Mouse (Mus musculus): ENCODE data around the gene Gm49368. TPM values are rescaled to one million over a fixed set of nuclear protein-coding genes. Genes with fewer than 3 reads are reported as not detected.

The Gm49368 gene
- polyA plus RNA-seq, 1 experiment = not detected

- peaks cover 30% of the 10 kb centered on the region for H3K27me3 ChIP-seq (ENCODE audit: control insufficient read depth, insufficient read depth, insufficient read length)
- H3ac ChIP-seq (ENCODE audit: control insufficient read depth, insufficient read length, low read depth) = no peak overlapping the region
- H3K4me3 ChIP-seq (ENCODE audit: insufficient read depth, poor library complexity, severe bottlenecking) = no peak overlapping the region
- H3K36me3 ChIP-seq (ENCODE audit: control insufficient read depth, insufficient read depth) = no peaks in the 10 kb centered on the region
- no peaks in the 10 kb centered on the region for H3K79me3 ChIP-seq (ENCODE audit: low read depth)
- no peak for TF ChIP-seq MYOG (IDR thresholded peaks at IDR 0.05; ENCODE audit: control insufficient read depth, extremely low read depth, insufficient read length)
- H3K79me2 ChIP-seq (ENCODE audit: control insufficient read depth, insufficient read depth) = no peaks in the 10 kb centered on the region
Observed at GRCm38 (mm10) chr7:128116396-128116795, 53.9 kb downstream of the Gm49368 start.

GRCm38 (mm10) chr7:128119726-128120490, 57.4 kb downstream of the Gm49368 start:
- H3ac ChIP-seq (ENCODE audit: control insufficient read depth, insufficient read length, low read depth) = no peak overlapping the region
- no peak overlapping the region for H3K4me3 ChIP-seq (ENCODE audit: insufficient read depth, poor library complexity, severe bottlenecking)
- TF ChIP-seq USF1 (IDR thresholded peaks at IDR 0.05; ENCODE audit: low read depth) = no peak
- no peak for TF ChIP-seq CEBPB (IDR thresholded peaks at IDR 0.05; ENCODE audit: low read depth)
- no peak for TF ChIP-seq CTCF (IDR thresholded peaks at IDR 0.05; ENCODE audit: control insufficient read depth, insufficient read depth, insufficient read length)
- TF ChIP-seq MAX (IDR thresholded peaks at IDR 0.05) = no peak
- TF ChIP-seq MYOD1 (IDR thresholded peaks at IDR 0.05; ENCODE audit: control insufficient read depth, insufficient read length, low read depth) = no peak
- TF ChIP-seq FOSL1 (IDR thresholded peaks at IDR 0.05; ENCODE audit: insufficient read depth, low read length, poor library complexity, severe bottlenecking) = no peak
- TF ChIP-seq MYOG (IDR thresholded peaks at IDR 0.05; ENCODE audit: control insufficient read depth, extremely low read depth, insufficient read length) = no peak
- peaks cover 17% of the 10 kb centered on the region for H3K27me3 ChIP-seq (ENCODE audit: control insufficient read depth, insufficient read depth, insufficient read length)
- no peaks in the 10 kb centered on the region for H3K36me3 ChIP-seq (ENCODE audit: control insufficient read depth, insufficient read depth)
- H3K79me3 ChIP-seq (ENCODE audit: low read depth) = no peaks in the 10 kb centered on the region
- no peaks in the 10 kb centered on the region for H3K79me2 ChIP-seq (ENCODE audit: control insufficient read depth, insufficient read depth)

- Histone ChIP-seq H3K36me3 (ENCODE audit: control insufficient read depth, insufficient read depth) (no peaks in the 10 kb centered on the region), H3K79me2 (ENCODE audit: control insufficient read depth, insufficient read depth) (no peaks in the 10 kb centered on the region), H3K4me3 (ENCODE audit: insufficient read depth, poor library complexity, severe bottlenecking) (no peak within 1 kb of the TSS), H3K27me3 (ENCODE audit: control insufficient read depth, insufficient read depth, insufficient read length) (peaks cover 19% of the 10 kb centered on the region), H3ac (ENCODE audit: control insufficient read depth, insufficient read length, low read depth) (no peak within 1 kb of the TSS), H3K79me3 (ENCODE audit: low read depth) (no peaks in the 10 kb centered on the region)
- TF ChIP-seq CTCF (IDR thresholded peaks at IDR 0.05; ENCODE audit: control insufficient read depth, insufficient read depth, insufficient read length) = no peak
- no peak for TF ChIP-seq FOSL1 (IDR thresholded peaks at IDR 0.05; ENCODE audit: insufficient read depth, low read length, poor library complexity, severe bottlenecking)
- TF ChIP-seq MAX (IDR thresholded peaks at IDR 0.05) = no peak
- no peak for TF ChIP-seq MYOD1 (IDR thresholded peaks at IDR 0.05; ENCODE audit: control insufficient read depth, insufficient read length, low read depth)
- TF ChIP-seq CEBPB (IDR thresholded peaks at IDR 0.05; ENCODE audit: low read depth) = no peak
- TF ChIP-seq USF1 (IDR thresholded peaks at IDR 0.05; ENCODE audit: low read depth) = no peak
- no peak for TF ChIP-seq MYOG (IDR thresholded peaks at IDR 0.05; ENCODE audit: control insufficient read depth, extremely low read depth, insufficient read length)
Observed at GRCm38 (mm10) chr7:128128741-128129720, 66.5 kb downstream of the Gm49368 start, which contains the start of gene Itgax. Gene Itgax, plus strand, starts transcription at chr7:128129547.

- Histone ChIP-seq H3K79me2 (ENCODE audit: control insufficient read depth, insufficient read depth) (no peaks in the 10 kb centered on the region), H3ac (ENCODE audit: control insufficient read depth, insufficient read length, low read depth) (no peak overlapping the region), H3K79me3 (ENCODE audit: low read depth) (no peaks in the 10 kb centered on the region), H3K36me3 (ENCODE audit: control insufficient read depth, insufficient read depth) (no peaks in the 10 kb centered on the region), H3K4me3 (ENCODE audit: insufficient read depth, poor library complexity, severe bottlenecking) (no peak overlapping the region), H3K27me3 (ENCODE audit: control insufficient read depth, insufficient read depth, insufficient read length) (peaks cover 28% of the 10 kb centered on the region)
- TF ChIP-seq CTCF (IDR thresholded peaks at IDR 0.05; ENCODE audit: control insufficient read depth, insufficient read depth, insufficient read length) = no peak
- no peak for TF ChIP-seq FOSL1 (IDR thresholded peaks at IDR 0.05; ENCODE audit: insufficient read depth, low read length, poor library complexity, severe bottlenecking)
- no peak for TF ChIP-seq CEBPB (IDR thresholded peaks at IDR 0.05; ENCODE audit: low read depth)
- no peak for TF ChIP-seq MYOG (IDR thresholded peaks at IDR 0.05; ENCODE audit: control insufficient read depth, extremely low read depth, insufficient read length)
- no peak for TF ChIP-seq MYOD1 (IDR thresholded peaks at IDR 0.05; ENCODE audit: control insufficient read depth, insufficient read length, low read depth)
- TF ChIP-seq MAX (IDR thresholded peaks at IDR 0.05) = no peak
- no peak for TF ChIP-seq USF1 (IDR thresholded peaks at IDR 0.05; ENCODE audit: low read depth)
Observed at GRCm38 (mm10) chr7:128132148-128132547, 69.7 kb downstream of the Gm49368 start.

GRCm38 (mm10) chr7:128133596-128133995, 71.1 kb downstream of the Gm49368 start:
- peaks cover 28% of the 10 kb centered on the region for H3K27me3 ChIP-seq (ENCODE audit: control insufficient read depth, insufficient read depth, insufficient read length)
- no peaks in the 10 kb centered on the region for H3K36me3 ChIP-seq (ENCODE audit: control insufficient read depth, insufficient read depth)
- H3K4me3 ChIP-seq (ENCODE audit: insufficient read depth, poor library complexity, severe bottlenecking) = no peak overlapping the region
- H3K79me3 ChIP-seq (ENCODE audit: low read depth) = no peaks in the 10 kb centered on the region
- H3ac ChIP-seq (ENCODE audit: control insufficient read depth, insufficient read length, low read depth) = no peak overlapping the region
- no peaks in the 10 kb centered on the region for H3K79me2 ChIP-seq (ENCODE audit: control insufficient read depth, insufficient read depth)
- no peak for TF ChIP-seq MAX (IDR thresholded peaks at IDR 0.05)
- TF ChIP-seq USF1 (IDR thresholded peaks at IDR 0.05; ENCODE audit: low read depth) = no peak
- TF ChIP-seq MYOD1 (IDR thresholded peaks at IDR 0.05; ENCODE audit: control insufficient read depth, insufficient read length, low read depth) = no peak
- no peak for TF ChIP-seq MYOG (IDR thresholded peaks at IDR 0.05; ENCODE audit: control insufficient read depth, extremely low read depth, insufficient read length)
- TF ChIP-seq FOSL1 (IDR thresholded peaks at IDR 0.05; ENCODE audit: insufficient read depth, low read length, poor library complexity, severe bottlenecking) = no peak
- no peak for TF ChIP-seq CEBPB (IDR thresholded peaks at IDR 0.05; ENCODE audit: low read depth)
- no peak for TF ChIP-seq CTCF (IDR thresholded peaks at IDR 0.05; ENCODE audit: control insufficient read depth, insufficient read depth, insufficient read length)

All from C2C12 (cell line).